Mouse (Mus musculus) lung, embryonic 14.5 days (tissue): ENCODE data around the gene Tubg1. TPM values are rescaled to one million over a fixed set of nuclear protein-coding genes. Genes with fewer than 3 reads are reported as not detected.
A peak's percentile ranks its signal among the peaks of the same experiment; 100 is the strongest.

ENCODE experiments used
- ATAC-seq: fragments of 200-750 bp; cut with Nextera tagmentation; 2 replicates; pipeline ENCODE4 v1.8.0; 2017; ENCODE audit warnings: mild to moderate bottlenecking, moderate TSS enrichment, moderate library complexity; ENCODE audit not compliant: insufficient read depth
- DNase-seq: peaks from one replicate; pipeline ENCODE4 v3.0.0-alpha.2; 2015
- H3K27ac ChIP-seq: fragments of 300-500 bp; sonication (generic); 2 replicates; pipeline ENCODE4 v1.5.1; 2014; ENCODE audit warnings: low read depth, mild to moderate bottlenecking, moderate library complexity
- H3K27me3 ChIP-seq: fragments of 300-500 bp; sonication (generic); 2 replicates; pipeline ENCODE4 v1.6.1; 2014; ENCODE audit warnings: low read length, control low read depth; ENCODE audit not compliant: insufficient read depth
- H3K36me3 ChIP-seq: fragments of 300-500 bp; sonication (generic); 2 replicates; pipeline ENCODE4 v1.6.1; 2014; ENCODE audit warnings: control low read depth; ENCODE audit not compliant: insufficient read depth
- H3K4me1 ChIP-seq: fragments of 300-500 bp; sonication (generic); 2 replicates; pipeline ENCODE4 v1.6.1; 2014; ENCODE audit warnings: antibody characterized with exemption, control low read depth; ENCODE audit not compliant: insufficient read depth
- H3K4me2 ChIP-seq: fragments of 300-500 bp; sonication (generic); 2 replicates; pipeline ENCODE4 v1.6.1; 2014; ENCODE audit warnings: mild to moderate bottlenecking
- H3K4me3 ChIP-seq: fragments of 300-500 bp; sonication (generic); 2 replicates; pipeline ENCODE4 v1.5.1; 2014; ENCODE audit warnings: low read depth, low read length
- H3K9ac ChIP-seq: fragments of 300-500 bp; sonication (generic); 2 replicates; pipeline ENCODE4 v1.6.1; 2014
- H3K9me3 ChIP-seq: fragments of 300-500 bp; sonication (generic); 2 replicates; pipeline ENCODE4 v1.6.1; 2016; ENCODE audit warnings: low read depth, low read length, control low read depth
- CTCF ChIP-seq: IDR thresholded peaks from 2 replicates; pipeline ENCODE4 v1.5.1; 2016; ENCODE audit warnings: antibody characterized with exemption, low read depth
- WGBS: fragments of 180-500 bp; shearing (Covaris S2); extraction: QIAGEN DNeasy Blood & Tissue Kit; methylation state at CpG from one replicate; pipeline ENCODE4 v1.1.7; 2014; 5-methylcytosine and 5-hydroxymethylcytosine counted together
- polyA plus RNA-seq: library from polyadenylated mRNA; unstranded; fragments of >200 nt; fragmentation: Nextera tagmentation; extraction: Ambion mirVana; gene quantifications from 2 replicates; pipeline ENCODE4 v1.2.1, GENCODE M21; 2014

Gene Tubg1
- polyA plus RNA-seq, 1 experiment from 2014 or later: 96.0 TPM

DNA sequence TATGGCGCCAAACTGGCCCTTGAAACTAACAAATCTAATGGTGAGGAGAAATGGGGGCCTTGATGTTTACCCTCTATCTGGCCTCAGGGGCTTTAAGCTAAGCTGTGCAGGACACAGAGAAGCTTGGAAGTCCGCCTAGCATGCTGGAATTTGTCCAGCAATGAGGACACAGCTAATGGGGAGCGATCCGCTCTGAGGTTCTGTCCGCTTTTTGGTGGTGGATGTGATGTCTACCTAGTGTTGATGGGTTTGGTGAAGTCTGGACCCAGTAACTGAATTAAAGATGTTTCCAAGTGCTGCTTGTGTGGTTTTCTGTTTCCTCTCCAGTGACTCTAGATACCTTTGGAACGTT is 33.4 kb upstream of the Tubg1 start:
- Histone ChIP-seq H3K4me1 (peaks cover 7% of the 10 kb centered on the region), H3K4me2 (peak overlapping the region; percentile 96), H3K9me3 (no peaks in the 10 kb centered on the region), H3K36me3 (peaks cover 37% of the 10 kb centered on the region), H3K4me3 (peak overlapping the region; percentile 78; the same call in 1 of the 2 replicates), H3K27me3 (peaks cover 6% of the 10 kb centered on the region; the same call in 1 of the 2 replicates), H3K27ac (peak overlapping the region; percentile 87; the same call in 1 of the 2 replicates), H3K9ac (peak overlapping the region; percentile 78; the same call in 1 of the 2 replicates)
- ATAC-seq (no peak), DNase-seq (peak; percentile 33)
- TF ChIP-seq CTCF: no peak
- 69% methylated on average over 6 of the region's 6 CpGs for WGBS

DNA sequence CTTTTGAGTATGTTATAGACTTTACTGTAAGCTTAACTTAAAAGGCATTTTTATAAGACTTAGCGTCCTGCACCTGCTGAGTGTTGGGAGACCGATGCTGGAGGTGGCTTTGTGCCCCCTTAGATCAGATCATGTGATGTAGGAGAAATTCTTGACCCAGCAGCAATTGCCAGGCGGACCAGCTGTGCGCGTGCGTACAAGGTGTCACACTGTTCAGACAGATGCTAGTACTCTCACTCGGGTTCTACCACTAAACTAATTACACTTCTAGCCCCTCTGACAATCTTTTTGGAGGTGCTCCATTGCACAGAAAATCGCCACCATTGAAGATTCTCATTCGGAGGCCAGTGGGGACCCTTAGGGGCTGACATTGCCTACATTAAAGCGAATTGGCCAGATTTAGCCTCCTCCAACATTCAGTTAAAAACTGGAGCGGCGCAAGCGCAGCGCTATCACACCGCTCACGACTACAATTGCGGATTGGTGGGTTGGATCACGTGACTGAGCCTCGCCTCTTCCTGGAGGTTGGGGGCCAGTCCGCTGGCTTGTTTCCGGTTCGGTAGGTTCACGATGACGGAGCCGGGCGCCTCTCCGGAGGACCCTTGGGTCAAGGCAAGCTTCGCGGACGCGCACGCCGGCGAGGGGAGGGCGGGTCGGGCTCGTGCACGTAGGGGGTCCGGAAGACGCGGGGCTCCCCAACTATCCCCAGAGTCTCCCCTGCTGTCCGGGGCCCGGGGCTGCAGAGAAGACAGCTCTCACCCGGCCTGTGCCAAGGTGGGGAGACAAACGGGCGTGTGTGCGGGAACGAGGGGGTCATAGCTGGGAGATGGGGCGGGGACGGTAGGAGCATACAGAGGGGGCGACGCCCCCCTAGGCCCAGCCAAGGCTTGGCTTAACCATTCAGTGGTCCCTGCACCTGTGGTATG is 32.7 kb upstream of the Tubg1 start, which contains the start of gene Mlx:
Gene Mlx, plus strand, starts transcription at position 522 of the 926 bp plus-strand sequence.
- no peak for TF ChIP-seq CTCF
- Histone ChIP-seq H3K27ac (peak within 1 kb of the TSS; percentile 87), H3K9ac (peak within 1 kb of the TSS; percentile 78), H3K4me1 (peaks cover 4% of the 10 kb centered on the region), H3K36me3 (peaks cover 44% of the 10 kb centered on the region), H3K4me2 (peak within 1 kb of the TSS; percentile 96), H3K27me3 (no peaks in the 10 kb centered on the region), H3K4me3 (peak within 1 kb of the TSS; percentile 78), H3K9me3 (no peaks in the 10 kb centered on the region)
- DNase-seq (peak; percentile 96), ATAC-seq (peak; percentile 80)
- 2% methylated on average over 52 of the region's 52 CpGs for WGBS

DNA sequence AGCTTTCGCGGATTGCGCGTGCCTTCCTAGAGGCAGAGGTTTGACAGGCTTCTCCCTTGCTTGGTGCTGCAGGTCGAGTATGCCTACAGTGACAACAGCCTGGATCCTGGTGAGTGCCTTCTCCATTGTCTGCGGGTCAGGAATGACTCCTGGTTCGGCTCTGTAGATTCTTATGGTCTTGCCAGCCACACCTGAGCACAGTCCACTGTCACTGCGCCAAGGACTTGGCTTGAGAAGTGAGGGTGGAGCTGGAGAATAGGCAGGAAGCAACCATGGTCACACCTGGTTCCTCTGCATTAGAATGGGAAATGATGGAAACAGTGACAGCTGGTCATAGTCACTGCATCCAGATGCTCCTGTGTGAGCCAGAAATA is 32.1 kb upstream of the Tubg1 start:
- Histone ChIP-seq H3K9ac (peak overlapping the region; percentile 78), H3K4me1 (peaks cover 4% of the 10 kb centered on the region), H3K4me3 (peak overlapping the region; percentile 78), H3K9me3 (no peaks in the 10 kb centered on the region), H3K4me2 (peak overlapping the region; percentile 96), H3K27me3 (no peaks in the 10 kb centered on the region), H3K27ac (peak overlapping the region; percentile 87), H3K36me3 (peaks cover 50% of the 10 kb centered on the region)
- TF ChIP-seq CTCF: no peak
- 9% methylated on average over 8 of the region's 8 CpGs for WGBS
- ATAC-seq: no peak
- DNase-seq: no peak

DNA sequence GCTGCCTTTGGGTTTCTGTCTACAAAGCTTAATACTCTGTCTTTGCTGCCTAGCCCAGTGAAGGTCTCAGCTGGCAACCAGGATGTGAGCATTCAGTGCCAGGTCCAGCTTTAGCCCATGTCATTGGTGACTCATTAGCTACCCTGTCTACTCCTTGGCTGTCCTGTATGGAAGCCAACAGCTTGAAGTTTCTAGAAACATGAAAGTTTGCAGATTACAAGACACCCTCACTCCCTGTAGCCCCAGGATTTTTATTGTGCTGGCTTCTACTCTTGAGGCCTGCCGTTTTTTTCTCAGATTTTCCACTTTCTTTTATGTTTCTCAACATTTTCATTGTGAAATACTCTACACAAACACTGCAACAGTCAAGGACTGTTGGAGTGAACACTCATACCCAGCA is 29.8 kb upstream of the Tubg1 start:
- no peak for TF ChIP-seq CTCF
- WGBS: 87% methylated on average over 1 of the region's 1 CpGs
- no peak overlapping the region for H3K9ac ChIP-seq
- no peaks in the 10 kb centered on the region for H3K27me3 ChIP-seq
- H3K4me3 ChIP-seq: no peak overlapping the region
- H3K4me2 ChIP-seq: no peak overlapping the region
- peaks cover 57% of the 10 kb centered on the region for H3K36me3 ChIP-seq
- ATAC-seq (no peak), DNase-seq (no peak)
- peaks cover 4% of the 10 kb centered on the region for H3K4me1 ChIP-seq
- H3K9me3 ChIP-seq: no peaks in the 10 kb centered on the region
- no peak overlapping the region for H3K27ac ChIP-seq

DNA sequence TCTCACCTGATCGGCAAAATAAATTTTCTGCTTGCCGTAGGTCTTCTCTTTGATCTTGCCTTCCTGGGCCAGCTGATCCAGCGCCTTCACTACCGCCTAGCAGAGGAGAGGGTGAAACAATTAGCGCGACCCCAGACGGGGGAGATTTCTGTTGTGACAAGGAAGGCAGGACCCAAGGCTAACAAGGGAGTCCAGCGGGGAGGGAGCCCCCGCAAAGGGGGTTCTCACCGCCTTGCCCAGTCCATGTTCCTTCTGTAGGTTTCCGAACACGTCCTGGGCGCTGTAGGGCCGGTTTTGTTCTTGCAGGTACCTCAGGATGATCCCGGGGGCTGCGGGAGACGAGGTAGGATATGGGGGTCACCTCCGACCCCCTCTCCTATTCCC is 24.8 kb upstream of the Tubg1 start:
- Histone ChIP-seq H3K4me1 (no peaks in the 10 kb centered on the region), H3K4me2 (peak overlapping the region; percentile 96), H3K4me3 (peak overlapping the region; percentile 71), H3K27me3 (no peaks in the 10 kb centered on the region), H3K9ac (peak overlapping the region; percentile 67), H3K36me3 (peaks cover 73% of the 10 kb centered on the region), H3K9me3 (no peaks in the 10 kb centered on the region), H3K27ac (peak overlapping the region; percentile 33; the same call in 1 of the 2 replicates)
- TF ChIP-seq CTCF: no peak
- ATAC-seq (no peak), DNase-seq (no peak)
- WGBS: 0% methylated on average over 18 of the region's 18 CpGs

DNA sequence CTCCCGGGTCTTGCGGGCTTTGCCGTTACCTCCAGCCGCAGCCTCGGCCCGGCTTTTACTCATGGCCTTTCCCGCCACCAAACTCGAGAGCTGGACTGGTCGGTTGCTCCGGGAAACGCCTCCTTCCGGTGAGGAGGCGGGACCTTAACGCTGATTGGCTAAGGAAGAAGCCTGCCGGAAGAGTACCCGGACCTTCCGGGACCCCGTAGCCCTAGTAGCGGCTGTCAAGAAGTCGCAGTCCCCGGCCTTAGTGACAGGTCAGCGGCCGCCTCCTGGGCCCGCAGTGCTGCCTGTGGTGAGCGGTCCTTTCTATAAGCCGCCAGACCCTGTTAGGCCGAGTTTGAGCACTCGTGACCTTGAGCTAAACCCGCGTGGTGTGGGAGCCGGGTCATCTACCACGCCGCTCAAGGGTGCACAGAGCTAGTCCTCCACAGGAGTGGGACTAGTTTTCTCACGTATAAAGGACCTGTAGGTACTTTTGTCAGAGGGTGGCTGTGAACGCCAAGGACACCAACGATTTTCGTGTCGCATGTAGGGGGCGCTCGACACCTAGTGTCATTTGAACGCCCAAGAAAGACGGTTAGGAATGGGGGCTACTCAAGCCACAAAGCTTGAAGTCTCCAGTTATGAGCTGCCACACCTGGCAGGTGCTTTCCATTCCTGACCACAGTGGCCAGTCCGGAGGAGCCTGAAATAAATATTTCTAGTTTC is 24.3 kb upstream of the Tubg1 start, which contains the start of gene Psmc3ip:
Gene Psmc3ip, minus strand, starts transcription at position 123 of the 711 bp plus-strand sequence.
- TF ChIP-seq CTCF: peak; percentile 84
- ATAC-seq (peak; percentile 97), DNase-seq (peak; percentile 99)
- under 1% methylated on average over 43 of the region's 43 CpGs for WGBS
- H3K4me3 ChIP-seq: peak within 1 kb of the TSS; percentile 71
- no peaks in the 10 kb centered on the region for H3K27me3 ChIP-seq
- peak within 1 kb of the TSS; percentile 96 for H3K4me2 ChIP-seq
- peak within 1 kb of the TSS; percentile 67 for H3K9ac ChIP-seq
- no peaks in the 10 kb centered on the region for H3K4me1 ChIP-seq
- H3K36me3 ChIP-seq: peaks cover 73% of the 10 kb centered on the region
- no peaks in the 10 kb centered on the region for H3K9me3 ChIP-seq
- peak within 1 kb of the TSS; percentile 81 for H3K27ac ChIP-seq

DNA sequence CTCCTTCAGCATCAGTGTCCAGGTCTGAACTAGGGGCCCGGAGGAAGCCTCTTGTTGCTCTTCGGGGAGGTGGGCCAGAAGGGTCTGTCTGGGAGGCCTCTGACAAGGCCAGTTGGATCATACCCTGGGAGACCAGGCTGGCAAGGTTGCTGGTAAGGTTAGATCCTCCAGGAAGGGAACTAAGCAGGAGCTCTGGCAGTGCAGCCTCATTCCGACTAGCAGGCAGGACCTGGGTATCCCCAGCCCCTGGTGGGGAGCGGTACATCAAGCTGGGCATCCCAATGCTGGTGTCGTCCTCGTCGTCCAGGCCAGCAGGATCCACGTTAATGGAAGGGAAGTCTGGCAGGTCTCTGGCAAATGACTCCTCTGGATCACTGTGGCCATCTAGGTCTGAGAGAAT is 21.5 kb upstream of the Tubg1 start:
- H3K4me3 ChIP-seq: no peak overlapping the region
- H3K9ac ChIP-seq: no peak overlapping the region; the same call in 1 of the 2 replicates
- no peaks in the 10 kb centered on the region for H3K4me1 ChIP-seq
- no peak for DNase-seq
- peaks cover 73% of the 10 kb centered on the region for H3K36me3 ChIP-seq
- WGBS: 91% methylated on average over 8 of the region's 8 CpGs
- no peak for ATAC-seq
- no peak for TF ChIP-seq CTCF
- no peak overlapping the region for H3K27ac ChIP-seq
- H3K9me3 ChIP-seq: no peaks in the 10 kb centered on the region
- no peaks in the 10 kb centered on the region for H3K27me3 ChIP-seq
- no peak overlapping the region for H3K4me2 ChIP-seq
